Mouse (Mus musculus) limb, embryonic 14.5 days (tissue): ENCODE results near the gene Fam129c. TPM values are rescaled to one million over a fixed set of nuclear protein-coding genes. Genes with fewer than 3 reads are reported as not detected.

Source experiments
- ATAC-seq: fragments of 200-750 bp; cut with Nextera tagmentation; 2 replicates; pipeline ENCODE4 v1.8.0; 2017; ENCODE audit warnings: low read depth, moderate number of reproducible peaks, moderate TSS enrichment; ENCODE audit not compliant: low FRiP score
- DNase-seq: peaks from one replicate; pipeline ENCODE4 v3.0.0-alpha.2; 2015; ENCODE audit warnings: low spot score
- H3K27ac ChIP-seq: fragments of 300-500 bp; sonication (generic); replicated peaks from 2 replicates; pipeline ENCODE4 v1.5.1; 2014; ENCODE audit warnings: low read depth, mild to moderate bottlenecking, low read length, moderate library complexity, mixed read lengths
- H3K27me3 ChIP-seq: fragments of 300-500 bp; sonication (generic); 2 replicates; pipeline ENCODE4 v1.6.1; 2014; ENCODE audit warnings: low read length, mixed read lengths; ENCODE audit not compliant: control insufficient read depth, insufficient read depth
- H3K36me3 ChIP-seq: fragments of 300-500 bp; sonication (generic); 2 replicates; pipeline ENCODE4 v1.6.1; 2014; ENCODE audit warnings: mild to moderate bottlenecking, low read length, moderate library complexity, mixed read lengths; ENCODE audit not compliant: control insufficient read depth, insufficient read depth
- H3K4me1 ChIP-seq: fragments of 300-500 bp; sonication (generic); 2 replicates; pipeline ENCODE4 v1.6.1; 2014; ENCODE audit warnings: antibody characterized with exemption, low read length, mixed read lengths; ENCODE audit not compliant: control insufficient read depth, insufficient read depth
- H3K4me2 ChIP-seq: fragments of 300-500 bp; sonication (generic); replicated peaks from 2 replicates; pipeline ENCODE4 v1.6.1; 2014; ENCODE audit warnings: low read depth, mild to moderate bottlenecking, low read length, moderate library complexity; ENCODE audit not compliant: severe bottlenecking
- H3K4me3 ChIP-seq: fragments of 300-500 bp; sonication (generic); replicated peaks from 2 replicates; pipeline ENCODE4 v1.5.1; 2014; ENCODE audit warnings: low read length
- H3K9ac ChIP-seq: fragments of 300-500 bp; sonication (generic); 2 replicates; pipeline ENCODE4 v1.6.1; 2014; ENCODE audit warnings: mild to moderate bottlenecking, low read depth, low read length, moderate library complexity; ENCODE audit not compliant: severe bottlenecking
- H3K9me3 ChIP-seq: fragments of 300-500 bp; sonication (generic); 2 replicates; pipeline ENCODE4 v1.6.1; 2016; ENCODE audit warnings: low read length; ENCODE audit not compliant: control insufficient read depth
- POLR2A ChIP-seq: fragments of 200-500 bp; IDR thresholded peaks from 2 replicates; pipeline ENCODE4 v1.8.0; 2012; ENCODE audit warnings: inconsistent platforms, mild to moderate bottlenecking, moderate library complexity, borderline replicate concordance; ENCODE audit not compliant: insufficient read depth, insufficient read length; ENCODE audit errors: extremely low read depth
- WGBS: fragments of 180-500 bp; shearing (Covaris S2); extraction: QIAGEN DNeasy Blood & Tissue Kit; methylation state at CpG from one replicate; pipeline ENCODE4 v1.1.7; 2014; 5-methylcytosine and 5-hydroxymethylcytosine counted together
- polyA plus RNA-seq, 2 experiments: library from polyadenylated mRNA; depleted of rRNA in 1 of 2; stranded (reverse) in 1 of 2; unstranded in 1 of 2; fragments of >200 nt; fragmentation: Nextera tagmentation in 1 of 2; extraction: Ambion mirVana in 1 of 2; gene quantifications; 2 replicates each; pipeline versions ENCODE4 v1.2.1 to v1.2.3; 2012 to 2014

Gene Fam129c
- polyA plus RNA-seq, 2 experiments: 2.9 to 7.5 TPM

DNA sequence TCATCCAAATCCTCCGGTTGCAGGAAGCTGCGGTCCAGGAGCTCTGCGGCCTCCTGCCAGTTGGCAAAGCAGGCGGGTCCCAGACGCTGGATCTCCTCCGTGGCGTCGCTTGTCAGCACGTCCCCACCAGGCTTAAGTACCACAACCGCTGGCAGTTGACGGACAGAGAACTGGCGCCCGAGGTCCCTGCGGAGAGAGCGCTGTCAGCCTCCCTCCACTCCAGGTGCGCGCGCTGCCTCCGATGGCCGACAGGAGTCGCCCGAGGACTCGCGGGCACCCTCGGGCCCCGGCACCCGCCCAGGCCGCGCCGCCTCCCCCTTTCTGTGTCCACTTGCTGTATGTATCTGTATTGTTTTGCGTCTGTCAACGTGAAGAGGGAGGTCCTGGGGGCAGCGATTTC is 34.7 kb upstream of the Fam129c start:
- peak; percentile 30 for DNase-seq
- under 1% methylated on average over 31 of the region's 33 CpGs for WGBS
- Histone ChIP-seq H3K36me3 (no peaks in the 10 kb centered on the region), H3K27me3 (peaks cover 63% of the 10 kb centered on the region), H3K4me1 (peaks cover 6% of the 10 kb centered on the region), H3K9me3 (peaks cover 4% of the 10 kb centered on the region), H3K9ac (no peak overlapping the region), H3K27ac (no peak overlapping the region), H3K4me2 (peak overlapping the region; percentile 45), H3K4me3 (peak overlapping the region; percentile 23)
- TF ChIP-seq POLR2A: no peak
- ATAC-seq: no peak

DNA sequence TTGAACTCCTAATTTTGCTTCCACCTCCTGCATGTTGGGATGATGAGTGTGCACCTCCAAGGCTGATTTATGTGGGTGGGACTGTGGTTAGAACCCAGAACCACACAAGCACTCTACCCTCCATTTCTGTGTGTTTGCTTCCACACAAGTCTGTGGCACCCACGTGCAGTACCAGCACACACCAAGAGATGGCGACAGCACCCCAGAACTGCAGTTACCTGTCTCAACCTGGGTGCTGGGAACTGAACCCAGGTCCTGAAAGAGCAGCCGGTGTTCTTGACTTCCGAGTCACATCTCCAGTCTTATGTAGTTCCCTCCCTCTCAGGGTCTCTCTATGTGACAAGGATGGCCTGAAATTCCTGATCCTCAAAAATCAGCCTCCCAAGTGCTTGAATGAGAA is 33.5 kb upstream of the Fam129c start:
- no peak overlapping the region for H3K4me3 ChIP-seq
- 84% methylated on average over 4 of the region's 4 CpGs for WGBS

GRCm38 (mm10) chr8:71566501-71566900 is 30.9 kb upstream of the Fam129c start, which contains the start of gene Nxnl1:
Gene Nxnl1 (minus strand): TSS chr8:71566601.
- H3K4me2 ChIP-seq: no peak within 1 kb of the TSS
- peaks cover 4% of the 10 kb centered on the region for H3K9me3 ChIP-seq
- ATAC-seq: no peak
- DNase-seq: no peak
- no peaks in the 10 kb centered on the region for H3K36me3 ChIP-seq
- no peak for TF ChIP-seq POLR2A
- H3K27me3 ChIP-seq: peaks cover 34% of the 10 kb centered on the region
- H3K9ac ChIP-seq: no peak within 1 kb of the TSS
- H3K4me3 ChIP-seq: no peak within 1 kb of the TSS
- WGBS: 70% methylated on average over 3 of the region's 3 CpGs
- H3K27ac ChIP-seq: no peak within 1 kb of the TSS
- H3K4me1 ChIP-seq: peaks cover 23% of the 10 kb centered on the region

More for the DNA sequence above, 33.5 kb upstream of the Fam129c start:
- ATAC-seq (no peak), DNase-seq (no peak)
- no peak for TF ChIP-seq POLR2A
- Histone ChIP-seq H3K9me3 (peaks cover 4% of the 10 kb centered on the region), H3K4me1 (peaks cover 9% of the 10 kb centered on the region), H3K27ac (no peak overlapping the region), H3K9ac (no peak overlapping the region), H3K36me3 (no peaks in the 10 kb centered on the region), H3K27me3 (peaks cover 58% of the 10 kb centered on the region), H3K4me2 (no peak overlapping the region)

GRCm38 (mm10) chr8:71567587-71567986 is 29.9 kb upstream of the Fam129c start:
- Histone ChIP-seq H3K27me3 (peaks cover 23% of the 10 kb centered on the region), H3K4me3 (no peak overlapping the region), H3K4me1 (peaks cover 26% of the 10 kb centered on the region), H3K9me3 (peaks cover 4% of the 10 kb centered on the region), H3K9ac (no peak overlapping the region), H3K36me3 (no peaks in the 10 kb centered on the region), H3K27ac (no peak overlapping the region), H3K4me2 (no peak overlapping the region)
- 71% methylated on average over 7 of the region's 7 CpGs for WGBS
- ATAC-seq (no peak), DNase-seq (no peak)
- no peak for TF ChIP-seq POLR2A

- peaks cover 14% of the 10 kb centered on the region; the same call in 1 of the 2 replicates for H3K27me3 ChIP-seq
- H3K4me3 ChIP-seq: peak within 1 kb of the TSS; percentile 54
- DNase-seq (no peak), ATAC-seq (no peak)
- peak within 1 kb of the TSS; percentile 81 for H3K27ac ChIP-seq
- H3K4me2 ChIP-seq: peak within 1 kb of the TSS; percentile 88
- peak within 1 kb of the TSS; percentile 66 for H3K9ac ChIP-seq
- 15% methylated on average over 13 of the region's 13 CpGs for WGBS
- TF ChIP-seq POLR2A: no peak
- H3K36me3 ChIP-seq: no peaks in the 10 kb centered on the region
- H3K9me3 ChIP-seq: peaks cover 4% of the 10 kb centered on the region
- peaks cover 31% of the 10 kb centered on the region for H3K4me1 ChIP-seq
These were observed 29.0 kb upstream of the Fam129c start, which contains the start of gene Slc27a1 for GRCm38 (mm10) chr8:71568387-71568937. Gene Slc27a1 (plus strand): TSS chr8:71568882.
